16 mouse cellular contexts compared by ENCODE assay signal in the genomic region with DNA sequence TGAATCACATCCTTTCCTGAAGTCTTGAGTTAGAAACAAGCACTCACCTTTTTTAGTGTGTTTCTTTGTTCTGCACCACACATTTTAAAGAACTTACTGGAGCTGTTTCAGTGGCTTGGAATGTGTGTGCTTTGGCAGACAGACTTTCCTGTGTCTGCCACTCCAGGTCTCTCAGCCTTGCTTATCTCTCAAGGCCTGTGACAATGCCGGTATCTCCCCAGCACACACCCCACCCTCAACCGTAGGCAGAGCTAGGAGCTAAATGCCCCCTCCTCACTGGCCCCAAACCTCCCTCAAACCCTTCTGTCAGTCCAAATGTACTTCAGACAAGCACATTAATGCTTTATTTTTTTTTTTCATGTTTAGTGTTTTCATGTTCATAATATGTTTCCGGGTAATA. TPM values are rescaled to one million over a fixed set of nuclear protein-coding genes. Genes with fewer than 3 reads are reported as not detected.
DNase-seq lines count a peak whose midpoint lies in the region; ATAC-seq lines count a peak whose summit lies in the region.
"Had no signal": no experiment of that assay in that cellular context is flagged by ENCODE, and none has a peak within 500 bp of the region (broad histone marks: within the 10 kb centered on the region; RNA-seq: fewer than 3 reads in every experiment).

No protein-coding gene starts in this region.

- 0 out of 2 replicates have a peak, but pooled peaks have one; percentile 20 for ATAC-seq in erythroid progenitor cell, adult 5-6 weeks (replicated peaks; ENCODE audit: low FRiP score, poor library complexity, severe bottlenecking)
- ATAC-seq in liver, embryonic 13.5 days (ENCODE audit: low read depth), result peak; percentile 63
- ATAC-seq in megakaryocyte progenitor cell, adult 5-6 weeks (replicated peaks; ENCODE audit: poor library complexity), result peak; percentile 43

- H3K36me3 ChIP-seq in liver, embryonic 13.5 days, result peaks cover 22% of the 10 kb centered on the region
- no peaks in the 10 kb centered on the region for H3K36me3 ChIP-seq in limb, embryonic 10.5 days
- H3K36me3 ChIP-seq in hindbrain, embryonic 10.5 days, result peaks cover 19% of the 10 kb centered on the region; the same call in 1 of the 2 replicates

- H3K4me1 ChIP-seq in liver, embryonic 13.5 days (replicated peaks), result peaks cover 90% of the 10 kb centered on the region
- H3K4me1 ChIP-seq in limb, embryonic 10.5 days, result peaks cover 22% of the 10 kb centered on the region
- H3K4me1 ChIP-seq in hindbrain, embryonic 10.5 days (replicated peaks), result peaks cover 25% of the 10 kb centered on the region

- peak overlapping the region; percentile 86 for H3K27ac ChIP-seq in liver, embryonic 13.5 days
- no peak overlapping the region for H3K27ac ChIP-seq in limb, embryonic 10.5 days
- H3K27ac ChIP-seq in hindbrain, embryonic 10.5 days, result no peak overlapping the region
- H3K27ac ChIP-seq: forebrain, embryonic 12.5 days; layer of hippocampus, adult 2 months; midbrain, embryonic 12.5 days; neural tube, embryonic 12.5 days had no signal

- WGBS in liver, embryonic 13.5 days (ENCODE audit: insufficient replicate concordance), result 12% methylated on average over 3 of the region's 3 CpGs
- 75% methylated on average over 3 of the region's 3 CpGs for whole genome bisulfite sequencing in limb, embryonic 10.5 days
- 81% methylated on average over 3 of the region's 3 CpGs for WGBS in hindbrain, embryonic 10.5 days

- no peaks in the 10 kb centered on the region for H3K27me3 ChIP-seq in liver, embryonic 13.5 days
- peaks cover 4% of the 10 kb centered on the region; the same call in 1 of the 2 replicates for H3K27me3 ChIP-seq in limb, embryonic 10.5 days (ENCODE audit: low read depth, poor library complexity, severe bottlenecking)
- H3K27me3 ChIP-seq in hindbrain, embryonic 10.5 days (ENCODE audit: insufficient read depth, poor library complexity, severe bottlenecking), result no peaks in the 10 kb centered on the region
- H3K27me3 ChIP-seq: forebrain, embryonic 12.5 days; midbrain, embryonic 12.5 days; neural tube, embryonic 12.5 days had no signal

- peak overlapping the region; percentile 28 for H3K4me3 ChIP-seq in liver, embryonic 13.5 days (replicated peaks)
- no peak overlapping the region for H3K4me3 ChIP-seq in limb, embryonic 10.5 days
- H3K4me3 ChIP-seq in hindbrain, embryonic 10.5 days, result no peak overlapping the region
- H3K4me3 ChIP-seq: forebrain, embryonic 12.5 days; midbrain, embryonic 12.5 days; neural tube, embryonic 12.5 days had no signal

- peak; percentile 35 to 50 for DNase-seq in lung, adult 18-20 months
- no peak for DNase-seq in lung, postnatal 14 days
- DNase-seq in liver, embryonic 13.5 days, result peak; percentile 74
- DNase-seq in limb, embryonic 10.5 days (ENCODE audit: low spot score), result no peak
- no peak for DNase-seq in hindbrain, embryonic 10.5 days (ENCODE audit: low spot score)
- DNase-seq in left cerebral cortex, adult 9 months (ENCODE audit: low spot score in 2 of 2), result no peak
- DNase-seq: embryo, embryonic 11 days; gastrocnemius, postnatal 25 days; left cerebral cortex, postnatal 4 days; right cerebral cortex, postnatal 14 days had no signal

- peak overlapping the region; percentile 57 for H3K9ac ChIP-seq in liver, embryonic 13.5 days
- H3K9ac ChIP-seq: forebrain, embryonic 12.5 days; midbrain, embryonic 12.5 days; neural tube, embryonic 12.5 days had no signal

- no peaks in the 10 kb centered on the region for H3K9me3 ChIP-seq in liver, embryonic 13.5 days (replicated peaks)
- no peaks in the 10 kb centered on the region for H3K9me3 ChIP-seq in limb, embryonic 10.5 days (replicated peaks)
- no peaks in the 10 kb centered on the region for H3K9me3 ChIP-seq in hindbrain, embryonic 10.5 days
- H3K9me3 ChIP-seq: forebrain, embryonic 12.5 days; midbrain, embryonic 12.5 days; neural tube, embryonic 12.5 days had no signal

- peak overlapping the region; percentile 91 for H3K4me2 ChIP-seq in liver, embryonic 13.5 days
- H3K4me2 ChIP-seq: forebrain, embryonic 12.5 days; midbrain, embryonic 12.5 days; neural tube, embryonic 12.5 days had no signal

RNA-seq across cellular contexts. Expression of a gene that starts 4.3 kb away (rescaled TPM):
- 64.2 and 74.2 TPM in 2 replicates for total RNA-seq in erythroid progenitor cell, adult 5-6 weeks (2015; ENCODE audit: low replicate concordance)
- total RNA-seq in erythroid progenitor cell, adult 5-6 weeks (2017; ENCODE audit: low replicate concordance), result 19.6 and 22.8 TPM in 2 replicates
- 17.5 and 23.2 TPM in 2 replicates for polyA plus RNA-seq in liver, embryonic 13.5 days (2015; fragmentation: Nextera tagmentation; extraction: Ambion mirVana)
- 27.6 and 35.9 TPM in 2 replicates for total RNA-seq in megakaryocyte progenitor cell, adult 5-6 weeks (2015)
- total RNA-seq in megakaryocyte progenitor cell, adult 5-6 weeks (2017), result 5.5 and 7.4 TPM in 2 replicates
- 11.1 and 14.2 TPM in 2 replicates for polyA plus RNA-seq in limb, embryonic 10.5 days (2016; fragmentation: Nextera tagmentation; extraction: Ambion mirVana)
- polyA plus RNA-seq in hindbrain, embryonic 10.5 days (2016; fragmentation: Nextera tagmentation; extraction: Ambion mirVana), result 10.2 and 11.6 TPM in 2 replicates

Comparison
In these comparisons a context has a peak if more than half of its experiments do, and no peak if none do; other contexts are left out.
1. DNase-seq: peak in lung, adult 18-20 months (2 of 2) and liver, embryonic 13.5 days (single experiment); none in lung, postnatal 14 days (single experiment), limb, embryonic 10.5 days (single experiment), hindbrain, embryonic 10.5 days (single experiment) and left cerebral cortex, adult 9 months (0 of 2).
2. Peak in every context shown above with its lines, with median percentiles within 50 percentile points of each other: ATAC-seq.